Mouse (Mus musculus): ENCODE measurements around the gene Pla2g5.

DNA sequence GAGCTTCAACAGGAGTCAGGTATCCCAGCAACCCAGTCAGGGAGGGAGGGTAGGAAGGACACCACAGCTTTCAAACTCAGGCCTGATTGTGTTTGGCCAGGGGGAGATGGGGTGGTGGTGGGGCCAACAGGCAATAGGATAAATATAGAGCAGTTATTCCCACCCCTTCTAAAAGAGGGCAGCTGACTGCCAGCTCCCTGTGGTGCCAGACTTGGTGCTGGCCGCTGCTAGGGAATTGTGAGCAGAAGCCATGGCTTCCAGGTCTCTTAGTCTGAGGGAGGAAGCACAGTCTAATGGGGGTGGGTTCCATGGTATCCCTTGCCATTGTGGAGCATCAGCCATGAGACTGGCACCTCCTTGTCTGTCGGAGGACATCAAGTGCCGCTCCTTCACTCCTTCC lies 109.7 kb downstream of the Pla2g5 start:
- no peak for TF ChIP-seq POLR2A (IDR thresholded peaks at IDR 0.05; ENCODE audit: extremely low read depth, insufficient read depth, low read length)
- no peak for TF ChIP-seq CTCF (IDR thresholded peaks at IDR 0.05; ENCODE audit: low read depth, low read length)

All from liver, adult 2 months (tissue).